Mouse (Mus musculus) hindbrain, postnatal 0 days (tissue): ENCODE data around the gene B3galnt2. TPM values are rescaled to one million over a fixed set of nuclear protein-coding genes. Genes with fewer than 3 reads are reported as not detected.
A peak's percentile ranks its signal among the peaks of the same experiment; 100 is the strongest.

Source experiments
- ATAC-seq: fragments of 200-750 bp; cut with Nextera tagmentation; 2 replicates; pipeline ENCODE4 v1.8.0; 2017; ENCODE audit warnings: mild to moderate bottlenecking, moderate TSS enrichment, moderate library complexity
- DNase-seq: peaks from one replicate; pipeline ENCODE4 v3.0.0-alpha.2; 2015; ENCODE audit warnings: low spot score
- H3K27ac ChIP-seq: fragments of 300-500 bp; sonication (generic); 2 replicates; pipeline ENCODE4 v1.5.1; 2014; ENCODE audit warnings: mild to moderate bottlenecking
- H3K27me3 ChIP-seq: fragments of 300-500 bp; sonication (generic); 2 replicates; pipeline ENCODE4 v1.6.1; 2014; ENCODE audit warnings: low read length, mixed read lengths; ENCODE audit not compliant: insufficient read depth
- H3K36me3 ChIP-seq: fragments of 300-500 bp; sonication (generic); 2 replicates; pipeline ENCODE4 v1.6.1; 2014; ENCODE audit warnings: low read length, mixed read lengths; ENCODE audit not compliant: insufficient read depth
- H3K4me1 ChIP-seq: fragments of 300-500 bp; sonication (generic); 2 replicates; pipeline ENCODE4 v1.6.1; 2014; ENCODE audit warnings: antibody characterized with exemption, low read length, mixed read lengths; ENCODE audit not compliant: insufficient read depth
- H3K4me2 ChIP-seq: fragments of 300-500 bp; sonication (generic); 2 replicates; pipeline ENCODE4 v1.6.1; 2014; ENCODE audit warnings: low read depth, mild to moderate bottlenecking, low read length, moderate library complexity, mixed read lengths
- H3K4me3 ChIP-seq: fragments of 300-500 bp; sonication (generic); 2 replicates; pipeline ENCODE4 v1.5.1; 2014; ENCODE audit warnings: low read length
- H3K9ac ChIP-seq: fragments of 300-500 bp; sonication (generic); replicated peaks from 2 replicates; pipeline ENCODE4 v1.6.1; 2014; ENCODE audit warnings: mild to moderate bottlenecking, low read length, moderate library complexity, mixed read lengths
- H3K9me3 ChIP-seq: fragments of 300-500 bp; sonication (generic); 2 replicates; pipeline ENCODE4 v1.6.1; 2016; ENCODE audit warnings: low read length, mixed read lengths
- CTCF ChIP-seq: IDR thresholded peaks from 2 replicates; pipeline ENCODE4 v1.5.1; 2016; ENCODE audit warnings: antibody characterized with exemption, control low read depth, low read depth
- WGBS: fragments of 180-500 bp; shearing (Covaris S2); extraction: QIAGEN DNeasy Blood & Tissue Kit; methylation state at CpG from one replicate; pipeline ENCODE4 v1.1.7; 2014; 5-methylcytosine and 5-hydroxymethylcytosine counted together
- polyA plus RNA-seq: library from polyadenylated mRNA; unstranded; fragments of >200 nt; fragmentation: Nextera tagmentation; extraction: Ambion mirVana; gene quantifications from 2 replicates; pipeline ENCODE4 v1.2.1, GENCODE M21; 2015
- total RNA-seq: library from RNA; depleted of rRNA; stranded (reverse); fragments of >200 nt; gene quantifications from 2 replicates; pipeline ENCODE4 v1.2.3, GENCODE M21; 2014; rRNA removed

The B3galnt2 gene
- total and polyA plus RNA-seq, 2 experiments from 2014 or later: 7.2 to 7.8 TPM

- Histone ChIP-seq H3K9ac (no peak overlapping the region), H3K27me3 (no peaks in the 10 kb centered on the region), H3K4me1 (no peaks in the 10 kb centered on the region), H3K4me3 (no peak overlapping the region), H3K9me3 (no peaks in the 10 kb centered on the region), H3K27ac (no peak overlapping the region), H3K36me3 (no peaks in the 10 kb centered on the region), H3K4me2 (no peak overlapping the region)
- ATAC-seq (no peak), DNase-seq (no peak)
- no peak for TF ChIP-seq CTCF
- WGBS: 86% methylated on average over 11 of the region's 11 CpGs
Observed at GRCm38 (mm10) chr13:14035875-14036630, 81.8 kb downstream of the B3galnt2 start.

- Histone ChIP-seq H3K9ac (peak overlapping the region; percentile 62), H3K9me3 (no peaks in the 10 kb centered on the region), H3K27me3 (no peaks in the 10 kb centered on the region), H3K4me2 (peak overlapping the region; percentile 75), H3K4me3 (peak overlapping the region; percentile 54), H3K36me3 (no peaks in the 10 kb centered on the region), H3K4me1 (no peaks in the 10 kb centered on the region), H3K27ac (peak overlapping the region; percentile 97)
- no peak for DNase-seq
- ATAC-seq: peak; percentile 73
- TF ChIP-seq CTCF: no peak
- 0% methylated on average over 7 of the region's 8 CpGs for WGBS
Observed at GRCm38 (mm10) chr13:14038911-14039291, 84.6 kb downstream of the B3galnt2 start.

- 2% methylated on average over 35 of the region's 35 CpGs for WGBS
- Histone ChIP-seq H3K36me3 (no peaks in the 10 kb centered on the region), H3K9ac (peak within 1 kb of the TSS; percentile 62), H3K4me2 (peak within 1 kb of the TSS; percentile 75), H3K27ac (peak within 1 kb of the TSS; percentile 97), H3K4me1 (no peaks in the 10 kb centered on the region), H3K9me3 (no peaks in the 10 kb centered on the region), H3K4me3 (peak within 1 kb of the TSS; percentile 54), H3K27me3 (no peaks in the 10 kb centered on the region)
- TF ChIP-seq CTCF: peak; percentile 43
- DNase-seq (peak; percentile 95), ATAC-seq (peak; percentile 97)
Observed at GRCm38 (mm10) chr13:14039292-14039965, 85.2 kb downstream of the B3galnt2 start, which contains the start of gene Tbce. Gene Tbce, minus strand, starts transcription at chr13:14039638.

GRCm38 (mm10) chr13:14040186-14040585, 85.9 kb downstream of the B3galnt2 start:
- Histone ChIP-seq H3K9ac (peak overlapping the region; percentile 62; the same call in 1 of the 2 replicates), H3K4me2 (peak overlapping the region; percentile 75), H3K27me3 (no peaks in the 10 kb centered on the region), H3K27ac (peak overlapping the region; percentile 97; the same call in 1 of the 2 replicates), H3K4me3 (peak overlapping the region; percentile 54), H3K4me1 (no peaks in the 10 kb centered on the region), H3K9me3 (no peaks in the 10 kb centered on the region), H3K36me3 (no peaks in the 10 kb centered on the region)
- WGBS: 21% methylated on average over 5 of the region's 5 CpGs
- DNase-seq (peak; percentile 19), ATAC-seq (no peak)
- no peak for TF ChIP-seq CTCF

- no peak for ATAC-seq
- no peaks in the 10 kb centered on the region for H3K9me3 ChIP-seq
- no peak for DNase-seq
- H3K4me3 ChIP-seq: no peak overlapping the region
- no peaks in the 10 kb centered on the region for H3K27me3 ChIP-seq
- TF ChIP-seq CTCF: no peak
- no peak overlapping the region for H3K9ac ChIP-seq
- no peak overlapping the region for H3K27ac ChIP-seq
- no peak overlapping the region for H3K4me2 ChIP-seq
- peaks cover 5% of the 10 kb centered on the region for H3K36me3 ChIP-seq
- no peaks in the 10 kb centered on the region for H3K4me1 ChIP-seq
Observed at GRCm38 (mm10) chr13:14043851-14044250, 89.6 kb downstream of the B3galnt2 start.

- Histone ChIP-seq H3K4me3 (no peak overlapping the region), H3K36me3 (peaks cover 11% of the 10 kb centered on the region), H3K4me1 (no peaks in the 10 kb centered on the region), H3K27me3 (no peaks in the 10 kb centered on the region), H3K9ac (no peak overlapping the region), H3K4me2 (no peak overlapping the region), H3K9me3 (no peaks in the 10 kb centered on the region), H3K27ac (no peak overlapping the region)
- DNase-seq: no peak
- no peak for ATAC-seq
- WGBS: 72% methylated on average over 2 of the region's 2 CpGs
- TF ChIP-seq CTCF: no peak
Observed at GRCm38 (mm10) chr13:14044521-14044920, 90.3 kb downstream of the B3galnt2 start.

Other genes with a start within 250 kb of the B3galnt2 start
- gene Gng4, start 170.4 kb upstream of the B3galnt2 start, total RNA-seq: 137 and 142 TPM in 2 replicates
- gene Gng4, start 170.4 kb upstream of the B3galnt2 start, polyA plus RNA-seq: 97.5 and 115 TPM in 2 replicates
- gene Tbce, start 85.2 kb downstream of the B3galnt2 start, total RNA-seq: 43.3 and 60.2 TPM in 2 replicates
- 79.1 and 86.7 TPM in 2 replicates for gene Tbce, start 85.2 kb downstream of the B3galnt2 start, polyA plus RNA-seq
- gene Arid4b, start 108.8 kb downstream of the B3galnt2 start, total RNA-seq: 17.9 and 24.8 TPM in 2 replicates
- gene Arid4b, start 108.8 kb downstream of the B3galnt2 start, polyA plus RNA-seq: 56.4 and 66.7 TPM in 2 replicates
- 90.9 and 120 TPM in 2 replicates for gene Ggps1, start 109.0 kb downstream of the B3galnt2 start, total RNA-seq
- 74.4 and 80.0 TPM in 2 replicates for gene Ggps1, start 109.0 kb downstream of the B3galnt2 start, polyA plus RNA-seq